Mouse (Mus musculus) right cerebral cortex, adult 18-20 months (tissue): ENCODE measurements around the gene Cdh12.

ENCODE experiments used
- DNase-seq: peaks from one replicate; pipeline ENCODE4 v3.0.0; 2022; ENCODE audit warnings: mixed read lengths

Cdh12 gene

GRCm38 (mm10) chr15:20711859-20712258 is 262.8 kb downstream of the Cdh12 start:
- no peak for DNase-seq

GRCm38 (mm10) chr15:20772289-20772688 is 323.2 kb downstream of the Cdh12 start:
- no peak for DNase-seq

- DNase-seq: no peak
These were observed 324.4 kb downstream of the Cdh12 start for GRCm38 (mm10) chr15:20773423-20773822.

GRCm38 (mm10) chr15:20796999-20797398 is 347.9 kb downstream of the Cdh12 start:
- DNase-seq: no peak

- DNase-seq: no peak
These were observed 349.5 kb downstream of the Cdh12 start for GRCm38 (mm10) chr15:20798541-20798940.

- no peak for DNase-seq
These were observed 386.8 kb downstream of the Cdh12 start for GRCm38 (mm10) chr15:20835887-20836286.

GRCm38 (mm10) chr15:20836991-20837390 is 387.9 kb downstream of the Cdh12 start:
- no peak for DNase-seq

- DNase-seq: peak; percentile 23
These were observed 392.4 kb downstream of the Cdh12 start for GRCm38 (mm10) chr15:20841479-20841878.

GRCm38 (mm10) chr15:20863076-20863475 is 414.0 kb downstream of the Cdh12 start:
- DNase-seq: no peak

- no peak for DNase-seq
These were observed 423.5 kb downstream of the Cdh12 start for GRCm38 (mm10) chr15:20872518-20872917.

GRCm38 (mm10) chr15:20876993-20877392 is 427.9 kb downstream of the Cdh12 start:
- no peak for DNase-seq

- no peak for DNase-seq
These were observed 444.4 kb downstream of the Cdh12 start for GRCm38 (mm10) chr15:20893471-20893870.

- no peak for DNase-seq
These were observed 453.5 kb downstream of the Cdh12 start for GRCm38 (mm10) chr15:20902568-20902967.

- DNase-seq: no peak
These were observed 479.2 kb downstream of the Cdh12 start for GRCm38 (mm10) chr15:20928221-20928620.

GRCm38 (mm10) chr15:20944000-20944399 is 494.9 kb downstream of the Cdh12 start:
- peak; percentile 4 for DNase-seq

- no peak for DNase-seq
These were observed 518.4 kb downstream of the Cdh12 start for GRCm38 (mm10) chr15:20967463-20967862.

GRCm38 (mm10) chr15:20971041-20971440 is 522.0 kb downstream of the Cdh12 start:
- peak; percentile 37 for DNase-seq

GRCm38 (mm10) chr15:21000541-21000940 is 551.5 kb downstream of the Cdh12 start:
- no peak for DNase-seq

GRCm38 (mm10) chr15:21007931-21008330 is 558.9 kb downstream of the Cdh12 start:
- DNase-seq: no peak

- no peak for DNase-seq
These were observed 559.4 kb downstream of the Cdh12 start for GRCm38 (mm10) chr15:21008487-21008886.

- no peak for DNase-seq
These were observed 559.9 kb downstream of the Cdh12 start for GRCm38 (mm10) chr15:21008969-21009368.

- DNase-seq: no peak
These were observed 614.6 kb downstream of the Cdh12 start for GRCm38 (mm10) chr15:21063683-21064082.

- no peak for DNase-seq
These were observed 620.2 kb downstream of the Cdh12 start for GRCm38 (mm10) chr15:21069264-21069663.

- DNase-seq: no peak
These were observed 643.8 kb downstream of the Cdh12 start for GRCm38 (mm10) chr15:21092824-21093223.

GRCm38 (mm10) chr15:21109009-21109841 is 660.2 kb downstream of the Cdh12 start:
- peak; percentile 27 for DNase-seq
